Comparison of ENCODE assay signal across 23 mouse cellular contexts in the genomic region with DNA sequence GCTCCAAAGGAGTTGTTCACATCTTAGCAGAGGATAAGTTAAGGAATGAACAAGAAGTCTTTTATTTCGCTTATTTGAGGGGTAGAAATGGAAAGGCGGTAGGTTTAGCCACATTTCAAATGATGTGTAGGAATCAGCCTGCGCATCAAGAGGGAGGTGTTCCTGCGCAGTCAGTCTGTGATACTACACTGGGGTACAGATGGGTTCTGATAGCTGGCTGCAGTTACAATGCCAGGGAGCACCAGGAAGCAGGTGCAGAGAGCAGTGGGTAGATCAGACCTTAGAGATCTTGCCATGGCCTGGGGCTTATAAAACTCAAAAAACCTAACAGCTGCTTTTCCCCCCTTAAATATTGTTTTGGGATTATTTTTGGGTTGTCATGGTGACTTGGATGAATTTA. TPM values are rescaled to one million over a fixed set of nuclear protein-coding genes. Genes with fewer than 3 reads are reported as not detected.
DNase-seq lines count a peak whose midpoint lies in the region; ATAC-seq and TF ChIP-seq lines count a peak whose summit lies in the region.
"Had no signal": no experiment of that assay in that cellular context is flagged by ENCODE, and none has a peak within 500 bp of the region (broad histone marks: within the 10 kb centered on the region; RNA-seq: fewer than 3 reads in every experiment).

No protein-coding gene starts in this region.

- DNase-seq in kidney, adult 2 months: no peak
- DNase-seq in kidney, adult 9 months: no peak
- DNase-seq in liver, adult 2 months (ENCODE audit: extremely low read depth, low read depth, low spot score): no peak
- no peak for DNase-seq in liver
- no peak for DNase-seq in cerebellum, postnatal 36 days
- DNase-seq: adrenal gland, adult 2 months; adrenal gland, postnatal 14 days; cerebellum, adult 11-12 months; cerebellum, adult 8-10 months; cerebellum, postnatal 10 days; gastrocnemius, postnatal 25 days; heart, adult 2 months; heart, postnatal 14 days had no signal

- peaks cover 17% of the 10 kb centered on the region for H3K36me3 ChIP-seq in kidney, adult 2 months (ENCODE audit: control insufficient read depth, insufficient read depth, low read length)
- H3K36me3 ChIP-seq in liver, adult 2 months (ENCODE audit: control insufficient read depth, insufficient read depth, low read length): peaks cover 40% of the 10 kb centered on the region

- H3K27me3 ChIP-seq in kidney, adult 2 months (replicated peaks; ENCODE audit: control insufficient read depth, insufficient read depth, low read length): no peaks in the 10 kb centered on the region
- no peaks in the 10 kb centered on the region for H3K27me3 ChIP-seq in liver, adult 2 months (ENCODE audit: control insufficient read depth, insufficient read depth, low read length)
- H3K27me3 ChIP-seq: forebrain, embryonic 13.5 days; heart, embryonic 13.5 days; hindbrain, embryonic 12.5 days; hindbrain, embryonic 15.5 days had no signal

- no peaks in the 10 kb centered on the region; the same call in 1 of the 2 replicates for H3K79me2 ChIP-seq in liver, adult 2 months (ENCODE audit: control insufficient read depth, insufficient read depth, low read length)

- H3K4me3 ChIP-seq in kidney, adult 2 months (ENCODE audit: insufficient read depth, low read depth, low read length): no peak overlapping the region
- no peak overlapping the region for H3K4me3 ChIP-seq in liver, adult 2 months (ENCODE audit: insufficient read depth, low read depth, low read length)
- H3K4me3 ChIP-seq: forebrain, embryonic 10.5 days; forebrain, embryonic 13.5 days; heart, adult 2 months; heart, embryonic 10.5 days; heart, embryonic 13.5 days; hindbrain, embryonic 12.5 days; hindbrain, embryonic 15.5 days had no signal

- no peak overlapping the region for H3K9ac ChIP-seq in liver, adult 2 months (ENCODE audit: low read depth, low read length)
- H3K9ac ChIP-seq: forebrain, embryonic 13.5 days; heart, embryonic 13.5 days; hindbrain, embryonic 12.5 days; hindbrain, embryonic 15.5 days had no signal

- H3K27ac ChIP-seq in kidney, adult 2 months (ENCODE audit: insufficient read depth, low read depth, low read length): 0 out of 2 replicates have a peak overlapping the region, but pooled peaks have one; percentile 35
- H3K27ac ChIP-seq in liver, adult 2 months (replicated peaks; ENCODE audit: insufficient read depth, low read depth, low read length): peak overlapping the region; percentile 35; the same call in 1 of the 2 replicates
- H3K27ac ChIP-seq: forebrain, embryonic 10.5 days; forebrain, embryonic 13.5 days; heart, adult 2 months; heart, embryonic 10.5 days; heart, embryonic 13.5 days; hindbrain, embryonic 12.5 days; hindbrain, embryonic 15.5 days had no signal

- no peak for TF ChIP-seq CTCF in kidney, adult 2 months (conservative IDR thresholded peaks at IDR 0.05; ENCODE audit: insufficient read depth, insufficient read length, low read depth, low read length)
- TF ChIP-seq CTCF in liver, adult 2 months (IDR thresholded peaks at IDR 0.05; ENCODE audit: low read depth, low read length): no peak

- 0 out of 2 replicates have a peak, but pooled peaks have one; percentile 23 for ATAC-seq in megakaryocyte progenitor cell, adult 5-6 weeks (replicated peaks; ENCODE audit: poor library complexity)
- ATAC-seq: CD4-positive, CD25-positive, alpha-beta regulatory T cell, adult 4 months; forebrain, embryonic 13.5 days; forebrain, embryonic 16.5 days had no signal

- no peak for TF ChIP-seq POLR2A in kidney, adult 2 months (IDR thresholded peaks at IDR 0.05; ENCODE audit: low read depth, low read length)
- TF ChIP-seq POLR2A in liver, adult 2 months (IDR thresholded peaks at IDR 0.05; ENCODE audit: extremely low read depth, insufficient read depth, low read length): no peak

- peaks cover 12% of the 10 kb centered on the region for H3K4me1 ChIP-seq in kidney, adult 2 months (ENCODE audit: control insufficient read depth, insufficient read depth, low read length)
- peaks cover 23% of the 10 kb centered on the region; the same call in 1 of the 2 replicates for H3K4me1 ChIP-seq in liver, adult 2 months (ENCODE audit: control insufficient read depth, insufficient read depth, low read length)
- H3K4me1 ChIP-seq: forebrain, embryonic 10.5 days; forebrain, embryonic 13.5 days; heart, embryonic 10.5 days; heart, embryonic 13.5 days; hindbrain, embryonic 12.5 days; hindbrain, embryonic 15.5 days had no signal

- 97% methylated on average over 4 of the region's 4 CpGs for WGBS in kidney, adult 2 months
- WGBS in liver, adult 2 months: 94% methylated on average over 4 of the region's 4 CpGs

RNA-seq across cellular contexts. Expression of a gene that starts 49.9 kb away (rescaled TPM):
- polyA plus RNA-seq in kidney, adult 2 months (2012; rRNA removed): 0.09 and 0.12 TPM in 2 replicates
- 0.07 TPM in 1 of 2 replicates, not detected in the other for total RNA-seq in liver, adult 2 months (2014; rRNA removed)
- 0.02 TPM in 1 of 2 replicates, not detected in the other for polyA plus RNA-seq in liver, adult 2 months (2012; rRNA removed)
- total RNA-seq in megakaryocyte progenitor cell, adult 5-6 weeks (2015): 0.15 and 0.39 TPM in 2 replicates
- total RNA-seq in megakaryocyte progenitor cell, adult 5-6 weeks (2017): not detected in 2 replicates
- total RNA-seq: hematopoietic stem cell, adult 5-6 weeks had no signal
